Mouse (Mus musculus) lung, postnatal 0 days (tissue): ENCODE measurements around the gene Slc7a4. TPM values are rescaled to one million over a fixed set of nuclear protein-coding genes. Genes with fewer than 3 reads are reported as not detected.

Experiments used
- ATAC-seq: fragments of 200-750 bp; cut with Nextera tagmentation; 2 replicates; pipeline ENCODE4 v1.8.0; 2017; ENCODE audit warnings: moderate library complexity
- DNase-seq: peaks from one replicate; pipeline ENCODE4 v3.0.0-alpha.2; 2016; ENCODE audit warnings: low spot score
- H3K27ac ChIP-seq: fragments of 300-500 bp; sonication (generic); 2 replicates; pipeline ENCODE4 v1.5.1; 2014; ENCODE audit warnings: antibody characterized with exemption, mild to moderate bottlenecking, low read length, mixed read lengths
- H3K27me3 ChIP-seq: fragments of 300-500 bp; sonication (generic); replicated peaks from 2 replicates; pipeline ENCODE4 v1.6.1; 2014; ENCODE audit warnings: low read length, mixed read lengths; ENCODE audit not compliant: insufficient read depth
- H3K36me3 ChIP-seq: fragments of 300-500 bp; sonication (generic); 2 replicates; pipeline ENCODE4 v1.6.1; 2014; ENCODE audit warnings: low read length, mixed read lengths; ENCODE audit not compliant: insufficient read depth
- H3K4me1 ChIP-seq: fragments of 300-500 bp; sonication (generic); 2 replicates; pipeline ENCODE4 v1.6.1; 2014; ENCODE audit warnings: antibody characterized with exemption, low read depth, low read length, mixed read lengths; ENCODE audit not compliant: insufficient read depth
- H3K4me2 ChIP-seq: fragments of 300-500 bp; sonication (generic); replicated peaks from 2 replicates; pipeline ENCODE4 v1.6.1; 2014; ENCODE audit warnings: low read depth, mild to moderate bottlenecking, low read length, moderate library complexity, mixed read lengths
- H3K4me3 ChIP-seq: fragments of 300-500 bp; sonication (generic); 2 replicates; pipeline ENCODE4 v1.5.1; 2014; ENCODE audit warnings: low read depth, low read length
- H3K9ac ChIP-seq: fragments of 300-500 bp; sonication (generic); replicated peaks from 2 replicates; pipeline ENCODE4 v1.6.1; 2014; ENCODE audit warnings: low read depth, mild to moderate bottlenecking
- H3K9me3 ChIP-seq: fragments of 300-500 bp; sonication (generic); 2 replicates; pipeline ENCODE4 v1.6.1; 2016; ENCODE audit warnings: low read length, mixed read lengths
- CTCF ChIP-seq: IDR thresholded peaks from 2 replicates; pipeline ENCODE4 v1.5.1; 2016; ENCODE audit warnings: antibody characterized with exemption, mild to moderate bottlenecking
- EP300 ChIP-seq: IDR thresholded peaks from 2 replicates; pipeline ENCODE4 v1.6.1; 2016; ENCODE audit warnings: antibody characterized with exemption, mild to moderate bottlenecking, control low read depth
- WGBS: fragments of 180-500 bp; shearing (Covaris S2); extraction: QIAGEN DNeasy Blood & Tissue Kit; methylation state at CpG from one replicate; pipeline ENCODE4 v1.1.7; 2014; 5-methylcytosine and 5-hydroxymethylcytosine counted together
- polyA plus RNA-seq: library from polyadenylated mRNA; unstranded; fragments of >200 nt; fragmentation: Nextera tagmentation; extraction: Ambion mirVana; gene quantifications from 2 replicates; pipeline ENCODE4 v1.2.1, GENCODE M21; 2015

Slc7a4 gene
- 12.2 and 14.5 TPM in 2 replicates for polyA plus RNA-seq

- H3K4me1 ChIP-seq = no peaks in the 10 kb centered on the region
- H3K9ac ChIP-seq = no peak within 1 kb of the TSS
- TF ChIP-seq CTCF = peak; percentile 75
- no peak for TF ChIP-seq EP300
- no peak within 1 kb of the TSS for H3K27ac ChIP-seq
- no peak within 1 kb of the TSS for H3K4me3 ChIP-seq
- H3K4me2 ChIP-seq = no peak within 1 kb of the TSS
- DNase-seq = peak; percentile 60
- no peaks in the 10 kb centered on the region for H3K9me3 ChIP-seq
- H3K36me3 ChIP-seq = no peaks in the 10 kb centered on the region
- 19% methylated on average over 8 of the region's 8 CpGs for WGBS
- H3K27me3 ChIP-seq = no peaks in the 10 kb centered on the region
- peak; percentile 52; the same call in 1 of the 2 replicates for ATAC-seq
These were observed at the start of gene Slc7a4 for GRCm38 (mm10) chr16:17583064-17583463. TSS of gene Slc7a4 (minus strand) at chr16:17583214.

GRCm38 (mm10) chr16:17632580-17632979, 49.6 kb upstream of the Slc7a4 start:
- Histone ChIP-seq H3K27ac (no peak overlapping the region), H3K27me3 (no peaks in the 10 kb centered on the region), H3K9me3 (no peaks in the 10 kb centered on the region), H3K4me1 (no peaks in the 10 kb centered on the region), H3K4me2 (no peak overlapping the region), H3K4me3 (no peak overlapping the region), H3K9ac (no peak overlapping the region), H3K36me3 (peaks cover 16% of the 10 kb centered on the region; the same call in 1 of the 2 replicates)
- ATAC-seq = no peak
- 98% methylated on average over 2 of the region's 2 CpGs for WGBS
- TF ChIP-seq CTCF (no peak), EP300 (no peak)
- no peak for DNase-seq

GRCm38 (mm10) chr16:17626269-17626555, 43.2 kb upstream of the Slc7a4 start:
- H3K4me2 ChIP-seq = no peak overlapping the region
- WGBS = 85% methylated on average over 5 of the region's 5 CpGs
- H3K36me3 ChIP-seq = peaks cover 23% of the 10 kb centered on the region; the same call in 1 of the 2 replicates
- no peak for ATAC-seq
- H3K4me1 ChIP-seq = no peaks in the 10 kb centered on the region
- no peaks in the 10 kb centered on the region for H3K27me3 ChIP-seq
- H3K4me3 ChIP-seq = no peak overlapping the region
- TF ChIP-seq EP300 (no peak), CTCF (no peak)
- DNase-seq = no peak
- H3K27ac ChIP-seq = peak overlapping the region; percentile 26; the same call in 1 of the 2 replicates
- H3K9ac ChIP-seq = no peak overlapping the region
- H3K9me3 ChIP-seq = no peaks in the 10 kb centered on the region

DNA sequence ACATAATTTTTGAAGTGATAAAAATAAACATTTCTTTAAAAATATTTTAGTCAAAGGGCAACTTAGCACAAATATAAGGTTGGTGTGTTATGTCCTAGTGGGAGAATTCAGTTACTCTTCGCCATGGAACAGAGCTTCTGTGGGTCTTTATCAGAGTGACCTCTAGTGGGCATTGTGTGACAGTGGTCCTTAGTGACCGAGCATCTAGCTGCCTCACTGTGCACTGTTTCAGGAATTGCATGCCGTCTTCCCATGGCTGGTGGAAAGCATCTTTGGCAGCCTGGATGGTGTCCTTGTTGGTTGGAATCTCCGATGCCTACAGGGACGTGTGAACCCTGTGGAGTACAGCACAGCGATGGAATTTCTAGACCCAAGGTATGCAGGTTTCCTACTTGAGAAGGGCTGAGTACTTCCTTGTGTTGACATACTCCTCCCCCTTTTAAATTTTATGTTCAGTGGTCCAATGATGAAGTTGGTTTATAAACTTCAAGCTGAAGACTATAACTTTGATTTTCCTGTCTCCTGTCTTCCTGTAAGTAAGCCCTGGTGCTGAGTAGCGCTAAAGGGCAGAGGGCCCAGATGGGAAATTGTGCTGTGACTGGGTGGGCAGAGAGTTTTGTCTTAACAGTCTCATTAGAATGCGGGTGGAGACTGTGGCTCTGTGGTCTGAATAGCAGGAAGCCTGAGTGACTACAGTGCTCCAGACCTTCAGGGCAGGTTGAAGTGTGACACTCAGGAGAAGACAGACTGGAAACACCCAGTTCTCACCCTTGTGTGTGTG, 42.7 kb upstream of the Slc7a4 start:
- Histone ChIP-seq H3K27me3 (no peaks in the 10 kb centered on the region), H3K4me2 (no peak overlapping the region), H3K36me3 (peaks cover 23% of the 10 kb centered on the region; the same call in 1 of the 2 replicates), H3K4me3 (no peak overlapping the region), H3K9ac (no peak overlapping the region), H3K9me3 (no peaks in the 10 kb centered on the region), H3K4me1 (no peaks in the 10 kb centered on the region), H3K27ac (peak overlapping the region; percentile 26; the same call in 1 of the 2 replicates)
- DNase-seq (peak; percentile 60), ATAC-seq (peak; percentile 92)
- WGBS = 43% methylated on average over 8 of the region's 8 CpGs
- TF ChIP-seq EP300 (peak; percentile 75), CTCF (peak; percentile 75)

DNA sequence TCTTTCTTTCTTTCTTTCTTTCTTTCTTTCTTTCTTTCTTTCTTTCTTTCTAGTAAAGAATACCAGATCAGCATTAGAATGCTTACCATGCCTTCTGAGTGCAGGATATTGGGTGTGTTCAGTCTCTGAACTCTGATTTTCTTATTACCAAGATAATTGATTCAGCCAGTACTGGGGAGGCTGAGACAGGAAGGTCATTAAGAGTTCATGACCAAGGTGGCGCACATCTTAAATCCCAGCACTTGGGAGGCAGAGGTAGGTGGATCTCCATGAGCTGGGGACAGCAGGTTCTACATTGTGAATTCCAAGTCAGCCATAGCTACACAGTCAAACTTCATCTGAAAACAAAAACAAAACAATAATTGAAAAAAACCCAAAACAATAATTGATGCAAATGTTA, 38.9 kb upstream of the Slc7a4 start:
- ATAC-seq (no peak), DNase-seq (no peak)
- no peak for TF ChIP-seq EP300
- TF ChIP-seq CTCF = no peak
- no peak overlapping the region for H3K27ac ChIP-seq
- no peak overlapping the region for H3K4me2 ChIP-seq
- 97% methylated on average over 1 of the region's 1 CpGs for WGBS
- H3K4me3 ChIP-seq = no peak overlapping the region
- H3K9me3 ChIP-seq = no peaks in the 10 kb centered on the region
- H3K9ac ChIP-seq = no peak overlapping the region
- H3K4me1 ChIP-seq = no peaks in the 10 kb centered on the region; the same call in 1 of the 2 replicates
- H3K36me3 ChIP-seq = peaks cover 10% of the 10 kb centered on the region; the same call in 1 of the 2 replicates
- no peaks in the 10 kb centered on the region for H3K27me3 ChIP-seq

DNA sequence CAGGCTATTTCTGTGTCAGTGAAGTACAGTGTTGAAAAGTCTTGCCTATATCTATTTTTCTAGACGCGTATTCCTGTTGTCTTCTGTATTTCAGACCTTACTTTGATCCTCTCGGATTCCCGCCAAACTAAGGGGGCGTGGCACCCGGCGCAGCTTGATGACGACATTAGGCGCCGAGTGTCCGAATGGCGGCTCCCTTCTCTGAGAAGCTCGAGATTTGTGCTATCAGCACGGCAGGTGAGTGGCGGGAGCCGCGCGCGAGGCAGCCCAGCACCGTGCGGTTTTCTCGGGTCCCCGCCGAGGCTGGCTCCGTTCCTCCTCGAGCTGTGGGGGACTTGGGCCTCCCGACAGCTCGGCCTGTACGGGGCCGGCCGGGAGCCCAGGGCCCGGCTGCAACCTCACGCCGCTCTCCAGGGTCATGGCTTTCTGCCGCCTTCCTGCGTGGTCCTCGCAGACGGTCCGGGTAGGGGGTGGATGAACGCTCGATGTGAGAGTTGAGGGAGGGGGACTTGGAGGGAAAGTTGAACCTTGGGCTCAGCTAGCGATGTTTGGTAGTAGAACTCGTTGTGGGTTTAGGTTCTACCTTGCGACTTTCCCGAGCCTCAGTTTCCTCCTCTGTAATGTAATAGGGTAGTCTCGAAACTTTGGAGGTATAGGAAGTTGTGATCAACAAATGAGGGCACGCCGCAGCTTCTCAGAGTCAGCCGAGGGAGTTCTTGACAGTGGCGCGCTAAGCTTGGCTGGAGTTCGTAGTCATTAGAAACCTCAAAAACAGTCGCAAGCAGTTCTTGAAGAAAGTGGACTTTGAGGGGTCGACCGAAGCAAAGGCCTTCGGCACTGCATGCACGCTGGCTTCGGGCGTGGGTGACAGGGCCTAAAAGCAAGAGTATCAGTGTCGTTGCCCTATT, 36.4 kb upstream of the Slc7a4 start, which contains the start of gene Smpd4:
Gene Smpd4 (plus strand): TSS at position 157 of the 908 bp plus-strand sequence.
- peak; percentile 67 for ATAC-seq
- DNase-seq = peak; percentile 76
- Histone ChIP-seq H3K4me3 (peak within 1 kb of the TSS; percentile 77), H3K4me2 (peak within 1 kb of the TSS; percentile 83), H3K36me3 (no peaks in the 10 kb centered on the region), H3K27me3 (no peaks in the 10 kb centered on the region), H3K9me3 (no peaks in the 10 kb centered on the region), H3K9ac (peak within 1 kb of the TSS; percentile 77), H3K4me1 (no peaks in the 10 kb centered on the region; the same call in 1 of the 2 replicates), H3K27ac (0 out of 2 replicates have a peak within 1 kb of the TSS, but pooled peaks have one; percentile 11)
- no peak for TF ChIP-seq CTCF
- no peak for TF ChIP-seq EP300
- WGBS = 2% methylated on average over 58 of the region's 60 CpGs
